Mouse (Mus musculus) kidney, adult 2 months (tissue): ENCODE data around the gene Myh4.

ENCODE experiments used
- CTCF ChIP-seq: fragments of 200-500 bp; conservative IDR thresholded peaks from 2 replicates; pipeline ENCODE4 v1.5.1; 2011; ENCODE audit warnings: low read depth, mild to moderate bottlenecking, control low read depth, low read length, moderate library complexity, mixed read lengths; ENCODE audit not compliant: insufficient read depth, insufficient read length
- POLR2A ChIP-seq: fragments of 200-500 bp; IDR thresholded peaks from one replicate; pipeline ENCODE4 v1.6.1; 2011; ENCODE audit warnings: low read depth, low read length, control low read depth

DNA sequence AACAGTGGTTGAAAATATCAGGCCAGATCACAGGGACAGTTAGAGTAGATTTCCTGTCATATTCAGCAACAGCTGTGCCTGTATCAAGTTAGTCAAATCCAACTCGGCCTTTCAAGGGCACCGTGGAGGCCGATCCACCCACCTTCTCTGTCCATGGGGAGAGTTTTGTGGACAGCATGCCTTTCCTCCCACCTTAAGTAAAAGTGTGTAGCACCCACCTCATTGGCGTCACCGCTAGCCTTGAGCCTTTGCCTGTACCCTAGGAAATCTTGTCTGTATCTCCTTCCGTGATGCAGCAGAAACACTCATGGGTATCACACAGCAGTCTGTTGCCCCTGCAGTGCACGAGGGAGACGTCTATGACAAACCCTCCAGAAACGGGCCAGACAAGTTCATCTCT, 1.0 kb upstream of the Myh4 start:
- no peak for TF ChIP-seq CTCF
- no peak for TF ChIP-seq POLR2A
